Mouse (Mus musculus) embryonic facial prominence, embryonic 11.5 days (tissue): ENCODE measurements around the gene Bpifb6. TPM values are rescaled to one million over a fixed set of nuclear protein-coding genes. Genes with fewer than 3 reads are reported as not detected.

Experiments
- ATAC-seq: fragments of 200-750 bp; cut with Nextera tagmentation; replicated peaks from 2 replicates; pipeline ENCODE4 v1.8.0; 2017; ENCODE audit warnings: low read depth; ENCODE audit not compliant: insufficient number of reproducible peaks, low FRiP score, low TSS enrichment
- DNase-seq: peaks from one replicate; pipeline ENCODE4 v3.0.0-alpha.2; 2015; ENCODE audit warnings: low spot score
- H3K27ac ChIP-seq: fragments of 300-500 bp; sonication (generic); replicated peaks from 2 replicates; pipeline ENCODE4 v1.5.1; 2014; ENCODE audit warnings: mild to moderate bottlenecking, low read depth, low read length, control low read depth
- H3K27me3 ChIP-seq: fragments of 300-500 bp; sonication (generic); 2 replicates; pipeline ENCODE4 v1.6.1; 2014; ENCODE audit warnings: mild to moderate bottlenecking, low read length, moderate library complexity, mixed read lengths; ENCODE audit not compliant: control insufficient read depth, insufficient read depth
- H3K36me3 ChIP-seq: fragments of 300-500 bp; sonication (generic); replicated peaks from 2 replicates; pipeline ENCODE4 v1.6.1; 2014; ENCODE audit warnings: low read depth, mild to moderate bottlenecking, low read length, moderate library complexity, mixed read lengths; ENCODE audit not compliant: control insufficient read depth, insufficient read depth
- H3K4me1 ChIP-seq: fragments of 300-500 bp; sonication (generic); 2 replicates; pipeline ENCODE4 v1.6.1; 2014; ENCODE audit warnings: low read length, mixed read lengths; ENCODE audit not compliant: control insufficient read depth, insufficient read depth
- H3K4me2 ChIP-seq: fragments of 300-500 bp; sonication (generic); 2 replicates; pipeline ENCODE4 v1.6.1; 2014; ENCODE audit warnings: low read depth, mild to moderate bottlenecking, control low read depth, low read length, moderate library complexity
- H3K4me3 ChIP-seq: fragments of 300-500 bp; sonication (generic); 2 replicates; pipeline ENCODE4 v1.5.1; 2014; ENCODE audit warnings: low read depth, low read length, control low read depth
- H3K9ac ChIP-seq: fragments of 300-500 bp; sonication (generic); replicated peaks from 2 replicates; pipeline ENCODE4 v1.6.1; 2014; ENCODE audit warnings: mild to moderate bottlenecking, control low read depth, low read length
- H3K9me3 ChIP-seq: fragments of 300-500 bp; sonication (generic); replicated peaks from 2 replicates; pipeline ENCODE4 v1.6.1; 2016; ENCODE audit warnings: mild to moderate bottlenecking, low read length, inconsistent platforms, mixed read lengths; ENCODE audit not compliant: control insufficient read depth
- WGBS: fragments of 180-500 bp; shearing (Covaris S2); extraction: QIAGEN DNeasy Blood & Tissue Kit; methylation state at CpG from one replicate; pipeline ENCODE4 v1.1.7; 2014; 5-methylcytosine and 5-hydroxymethylcytosine counted together
- polyA plus RNA-seq: library from polyadenylated mRNA; unstranded; fragments of >200 nt; fragmentation: Nextera tagmentation; extraction: Ambion mirVana; gene quantifications from 2 replicates; pipeline ENCODE4 v1.2.1, GENCODE M21; 2014

Bpifb6 gene
- polyA plus RNA-seq, 1 experiment from 2014 or later: not detected

GRCm38 (mm10) chr2:153874745-153875144, 25.4 kb upstream of the Bpifb6 start, which contains the start of gene Bpifb2:
Bpifb2 (plus strand) TSS chr2:153875045.
- ATAC-seq: no peak
- 68% methylated on average over 9 of the region's 9 CpGs for WGBS
- Histone ChIP-seq H3K9me3 (no peaks in the 10 kb centered on the region), H3K9ac (no peak within 1 kb of the TSS), H3K36me3 (no peaks in the 10 kb centered on the region), H3K4me2 (no peak within 1 kb of the TSS), H3K4me3 (no peak within 1 kb of the TSS), H3K27me3 (no peaks in the 10 kb centered on the region), H3K4me1 (no peaks in the 10 kb centered on the region), H3K27ac (no peak within 1 kb of the TSS)
- DNase-seq: no peak

DNA sequence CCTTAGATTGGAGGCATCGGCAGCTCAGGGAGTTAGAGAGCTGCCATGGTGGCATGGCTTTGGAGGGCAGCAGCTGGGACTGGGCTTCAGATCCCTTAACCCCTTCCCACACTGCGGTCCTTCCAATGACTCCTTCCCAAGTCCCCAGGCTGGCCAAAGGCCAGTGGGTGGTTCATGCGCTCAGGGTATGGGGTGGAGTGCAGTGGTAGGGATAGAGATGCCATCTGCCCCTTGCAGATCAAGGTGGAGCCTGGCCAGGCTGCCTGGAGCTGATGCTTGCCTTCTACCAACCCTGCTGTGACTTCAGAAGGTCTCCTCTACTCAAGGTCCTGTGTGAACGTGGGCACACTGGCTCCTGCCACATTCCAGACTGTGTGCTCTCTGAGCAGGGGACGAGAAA, 1.1 kb upstream of the Bpifb6 start:
- Histone ChIP-seq H3K27ac (no peak overlapping the region), H3K27me3 (no peaks in the 10 kb centered on the region), H3K4me2 (no peak overlapping the region), H3K4me3 (no peak overlapping the region), H3K4me1 (no peaks in the 10 kb centered on the region), H3K36me3 (no peaks in the 10 kb centered on the region), H3K9ac (no peak overlapping the region), H3K9me3 (no peaks in the 10 kb centered on the region)
- DNase-seq: no peak
- no peak for ATAC-seq
- 78% methylated on average over 5 of the region's 5 CpGs for whole genome bisulfite sequencing

GRCm38 (mm10) chr2:153902726-153903125, 2.5 kb downstream of the Bpifb6 start:
- 79% methylated on average over 6 of the region's 6 CpGs for WGBS
- Histone ChIP-seq H3K27me3 (no peaks in the 10 kb centered on the region), H3K36me3 (no peaks in the 10 kb centered on the region), H3K9ac (no peak overlapping the region), H3K4me1 (no peaks in the 10 kb centered on the region), H3K4me3 (no peak overlapping the region), H3K4me2 (no peak overlapping the region), H3K27ac (no peak overlapping the region), H3K9me3 (no peaks in the 10 kb centered on the region)
- DNase-seq: no peak
- no peak for ATAC-seq

DNA sequence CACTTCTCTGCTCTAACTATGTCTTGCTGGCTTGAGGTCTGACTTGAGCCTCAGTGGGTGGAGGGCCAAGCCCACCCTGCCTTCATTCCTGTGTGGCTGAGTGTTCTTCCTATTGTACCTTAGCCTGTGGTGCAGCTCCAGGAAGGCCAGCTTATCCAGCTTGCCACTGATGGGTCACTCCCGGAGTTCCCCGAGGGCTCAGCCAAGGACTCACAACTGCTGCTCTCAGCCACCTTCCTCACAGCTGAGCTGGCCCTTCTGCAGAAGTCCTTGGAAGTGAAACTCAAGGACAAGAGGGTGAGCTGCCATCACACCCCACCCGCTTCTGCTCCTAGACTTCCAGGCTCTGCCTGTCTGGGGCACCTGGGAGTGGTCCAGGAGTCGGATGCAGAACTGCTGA, 6.4 kb downstream of the Bpifb6 start:
- Histone ChIP-seq H3K4me2 (no peak overlapping the region), H3K4me3 (no peak overlapping the region), H3K9ac (no peak overlapping the region), H3K9me3 (no peaks in the 10 kb centered on the region), H3K27me3 (no peaks in the 10 kb centered on the region), H3K27ac (no peak overlapping the region), H3K4me1 (no peaks in the 10 kb centered on the region), H3K36me3 (no peaks in the 10 kb centered on the region)
- ATAC-seq: no peak
- 90% methylated on average over 4 of the region's 4 CpGs for WGBS
- no peak for DNase-seq

DNA sequence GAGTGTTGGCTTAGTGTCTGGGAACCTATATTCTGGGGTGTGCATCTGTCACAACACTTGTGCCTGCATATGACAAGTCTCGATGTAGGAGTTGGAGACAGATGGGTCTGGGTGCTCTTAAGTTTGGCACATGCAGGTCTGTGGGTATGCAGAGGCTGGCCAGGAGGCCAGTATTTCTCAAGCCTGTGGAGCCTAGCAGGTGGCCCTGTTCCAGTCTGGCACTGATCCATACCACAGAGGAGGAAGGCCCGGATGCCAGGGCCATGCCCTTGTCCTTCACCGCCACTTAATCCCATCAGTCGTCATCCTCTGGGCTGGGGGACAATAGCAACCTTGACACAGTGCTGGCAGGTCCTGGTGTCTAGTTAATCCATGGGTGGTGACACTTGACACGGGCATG, 14.0 kb downstream of the Bpifb6 start:
- H3K9me3 ChIP-seq: no peaks in the 10 kb centered on the region
- no peak overlapping the region for H3K4me2 ChIP-seq
- H3K4me1 ChIP-seq: no peaks in the 10 kb centered on the region
- H3K27me3 ChIP-seq: no peaks in the 10 kb centered on the region
- H3K27ac ChIP-seq: no peak overlapping the region
- no peak overlapping the region for H3K4me3 ChIP-seq
- no peak overlapping the region for H3K9ac ChIP-seq
- ATAC-seq: no peak
- 73% methylated on average over 5 of the region's 5 CpGs for WGBS
- H3K36me3 ChIP-seq: no peaks in the 10 kb centered on the region
- DNase-seq: no peak

DNA sequence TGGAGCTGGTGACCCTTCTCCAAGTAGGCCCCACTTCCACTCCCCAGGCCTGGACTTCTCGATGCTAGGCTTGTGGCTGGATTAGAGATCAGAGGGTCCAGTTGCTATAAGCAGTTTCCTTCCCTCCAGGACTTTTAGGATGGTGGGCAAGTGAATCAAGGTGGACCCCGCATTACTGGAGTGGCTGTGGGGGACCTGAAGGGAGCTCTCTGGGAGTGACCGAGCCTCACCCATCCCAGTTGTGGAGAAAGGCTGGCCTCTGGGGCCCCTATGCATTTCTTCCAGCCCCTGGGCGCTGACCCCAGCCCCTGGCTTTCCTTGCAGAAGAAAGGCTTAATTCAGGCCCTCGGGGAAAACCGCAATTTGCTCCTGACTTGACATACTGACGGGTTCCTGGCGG, 17.7 kb downstream of the Bpifb6 start, which contains the start of gene Bpifb3:
TSS of gene Bpifb3 (plus strand) at position 301 of the 400 bp plus-strand sequence.
- H3K27me3 ChIP-seq: no peaks in the 10 kb centered on the region
- no peaks in the 10 kb centered on the region for H3K36me3 ChIP-seq
- WGBS: 55% methylated on average over 8 of the region's 8 CpGs
- DNase-seq (no peak), ATAC-seq (no peak)
- H3K27ac ChIP-seq: no peak within 1 kb of the TSS
- no peak within 1 kb of the TSS for H3K9ac ChIP-seq
- no peaks in the 10 kb centered on the region for H3K9me3 ChIP-seq
- no peak within 1 kb of the TSS for H3K4me2 ChIP-seq
- H3K4me1 ChIP-seq: no peaks in the 10 kb centered on the region
- H3K4me3 ChIP-seq: no peak within 1 kb of the TSS

DNA sequence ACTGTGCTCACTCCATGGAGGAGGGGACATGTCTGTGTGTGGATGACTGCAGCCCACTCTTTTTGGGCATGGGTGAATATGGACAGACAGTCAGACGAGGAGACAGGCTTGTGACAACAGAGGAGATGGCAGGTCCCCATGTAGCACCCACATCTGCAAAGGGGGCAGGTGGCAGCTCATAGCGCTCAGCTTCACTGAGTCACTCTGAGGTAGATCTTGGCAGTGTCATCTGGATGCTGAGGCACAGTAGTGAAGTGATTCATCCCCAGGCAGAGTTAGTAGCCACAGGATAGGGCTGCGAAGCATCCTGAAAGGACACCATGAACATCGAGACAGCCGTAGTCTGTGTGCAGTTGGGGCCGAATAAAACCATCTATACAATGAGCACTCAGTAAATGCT, 21.1 kb downstream of the Bpifb6 start:
- Histone ChIP-seq H3K27ac (no peak overlapping the region), H3K9ac (no peak overlapping the region), H3K36me3 (no peaks in the 10 kb centered on the region), H3K4me2 (no peak overlapping the region), H3K9me3 (no peaks in the 10 kb centered on the region), H3K4me3 (no peak overlapping the region), H3K4me1 (no peaks in the 10 kb centered on the region), H3K27me3 (no peaks in the 10 kb centered on the region)
- WGBS: 91% methylated on average over 6 of the region's 6 CpGs
- no peak for DNase-seq
- ATAC-seq: no peak

- peak; percentile 53 for DNase-seq
- Histone ChIP-seq H3K9ac (no peak overlapping the region), H3K4me1 (no peaks in the 10 kb centered on the region), H3K9me3 (no peaks in the 10 kb centered on the region), H3K27me3 (no peaks in the 10 kb centered on the region), H3K27ac (no peak overlapping the region), H3K4me3 (no peak overlapping the region), H3K36me3 (no peaks in the 10 kb centered on the region), H3K4me2 (no peak overlapping the region)
- 0 out of 2 replicates have a peak, but pooled peaks have one; percentile 16 for ATAC-seq
- 36% methylated on average over 3 of the region's 3 CpGs for WGBS
These were observed 29.8 kb downstream of the Bpifb6 start for GRCm38 (mm10) chr2:153929871-153930413.
